Mouse (Mus musculus): ENCODE measurements around the gene Ric1.

DNA sequence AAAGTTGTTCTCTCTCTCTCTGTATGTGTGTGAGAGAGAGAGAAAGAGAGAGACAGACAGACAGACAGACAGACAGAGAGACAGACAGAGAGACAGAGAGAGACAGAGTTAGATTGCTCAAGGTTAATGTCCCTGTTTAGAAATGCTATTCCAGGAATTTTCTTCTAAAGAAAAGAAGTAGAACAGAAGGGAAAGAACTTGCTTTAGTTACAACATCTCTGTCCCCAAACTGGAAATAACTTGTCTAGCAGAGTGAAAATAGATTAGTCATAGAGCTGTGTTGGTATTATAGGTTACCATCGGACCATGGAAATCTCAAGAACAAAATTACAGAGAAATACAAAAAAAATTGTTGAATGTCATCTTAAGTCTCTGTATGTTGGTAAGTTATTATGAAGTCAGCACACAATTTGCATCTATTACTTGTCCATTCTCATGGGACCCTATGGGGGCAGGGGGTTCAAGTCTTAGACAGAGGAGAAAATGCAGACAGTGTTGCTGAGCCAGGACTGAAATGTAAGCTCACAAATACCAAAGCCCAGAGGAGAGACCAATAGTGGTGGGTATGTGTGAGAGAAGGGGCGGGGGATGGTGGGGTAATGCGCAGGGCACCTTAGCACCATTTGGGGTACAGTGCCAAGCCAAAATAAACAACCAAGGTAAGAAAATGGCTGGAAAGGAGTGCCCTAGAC, 36.7 kb upstream of the Ric1 start:
- no peak for TF ChIP-seq CTCF (IDR thresholded peaks at IDR 0.05; ENCODE audit: low read depth, low read length)
- TF ChIP-seq TAL1 (conservative IDR thresholded peaks at IDR 0.05; ENCODE audit: low read depth, low read length), result no peak
